Mouse (Mus musculus): ENCODE data around the gene Tnfrsf1a. TPM values are rescaled to one million over a fixed set of nuclear protein-coding genes. Genes with fewer than 3 reads are reported as not detected.
A peak's percentile ranks its signal among the peaks of the same experiment; 100 is the strongest.

The Tnfrsf1a gene
- polyA plus RNA-seq, 1 experiment from 2014 or later = 24.0 TPM

- ATAC-seq (replicated peaks; ENCODE audit: low FRiP score) (no peak), DNase-seq (ENCODE audit: low spot score) (peak; percentile 35)
- Histone ChIP-seq H3K27ac (ENCODE audit: low read depth, low read length) (no peak overlapping the region), H3K27me3 (ENCODE audit: control insufficient read depth, insufficient read depth, low read length) (no peaks in the 10 kb centered on the region), H3K9ac (ENCODE audit: low read length) (no peak overlapping the region), H3K4me1 (replicated peaks; ENCODE audit: control insufficient read depth, insufficient read depth, low read length) (no peaks in the 10 kb centered on the region), H3K4me2 (ENCODE audit: low read depth, low read length, severe bottlenecking) (no peak overlapping the region), H3K4me3 (ENCODE audit: low read depth, low read length) (no peak overlapping the region), H3K36me3 (ENCODE audit: control insufficient read depth, insufficient read depth, low read length) (no peaks in the 10 kb centered on the region), H3K9me3 (ENCODE audit: control insufficient read depth, low read length) (no peaks in the 10 kb centered on the region)
- 73% methylated on average over 14 of the region's 14 CpGs for WGBS
Observed at GRCm38 (mm10) chr6:125333112-125333899, 15.9 kb upstream of the Tnfrsf1a start.

- ATAC-seq (replicated peaks; ENCODE audit: low FRiP score) (no peak), DNase-seq (ENCODE audit: low spot score) (no peak)
- H3K9me3 ChIP-seq (ENCODE audit: control insufficient read depth, low read length) = no peaks in the 10 kb centered on the region
- no peak overlapping the region for H3K4me3 ChIP-seq (ENCODE audit: low read depth, low read length)
- no peak overlapping the region for H3K4me2 ChIP-seq (ENCODE audit: low read depth, low read length, severe bottlenecking)
- no peaks in the 10 kb centered on the region for H3K27me3 ChIP-seq (ENCODE audit: control insufficient read depth, insufficient read depth, low read length)
- H3K36me3 ChIP-seq (ENCODE audit: control insufficient read depth, insufficient read depth, low read length) = no peaks in the 10 kb centered on the region
- 51% methylated on average over 2 of the region's 2 CpGs for WGBS
- no peak overlapping the region for H3K9ac ChIP-seq (ENCODE audit: low read length)
- no peaks in the 10 kb centered on the region for H3K4me1 ChIP-seq (replicated peaks; ENCODE audit: control insufficient read depth, insufficient read depth, low read length)
- no peak overlapping the region for H3K27ac ChIP-seq (ENCODE audit: low read depth, low read length)
Observed at GRCm38 (mm10) chr6:125334356-125334755, 14.8 kb upstream of the Tnfrsf1a start.

GRCm38 (mm10) chr6:125338791-125339660 lies 10.1 kb upstream of the Tnfrsf1a start:
- no peak overlapping the region for H3K4me3 ChIP-seq (ENCODE audit: low read depth, low read length)
- no peaks in the 10 kb centered on the region; the same call in 1 of the 2 replicates for H3K4me1 ChIP-seq (replicated peaks; ENCODE audit: control insufficient read depth, insufficient read depth, low read length)
- no peaks in the 10 kb centered on the region for H3K27me3 ChIP-seq (ENCODE audit: control insufficient read depth, insufficient read depth, low read length)
- H3K27ac ChIP-seq (ENCODE audit: low read depth, low read length) = no peak overlapping the region
- no peak overlapping the region for H3K9ac ChIP-seq (ENCODE audit: low read length)
- H3K4me2 ChIP-seq (ENCODE audit: low read depth, low read length, severe bottlenecking) = no peak overlapping the region
- WGBS = 79% methylated on average over 9 of the region's 9 CpGs
- no peak for ATAC-seq (replicated peaks; ENCODE audit: low FRiP score)
- no peak for DNase-seq (ENCODE audit: low spot score)
- no peaks in the 10 kb centered on the region for H3K9me3 ChIP-seq (ENCODE audit: control insufficient read depth, low read length)
- no peaks in the 10 kb centered on the region for H3K36me3 ChIP-seq (ENCODE audit: control insufficient read depth, insufficient read depth, low read length)

GRCm38 (mm10) chr6:125340244-125340643 lies 8.9 kb upstream of the Tnfrsf1a start:
- ATAC-seq (replicated peaks; ENCODE audit: low FRiP score) (no peak), DNase-seq (ENCODE audit: low spot score) (no peak)
- H3K9me3 ChIP-seq (ENCODE audit: control insufficient read depth, low read length) = no peaks in the 10 kb centered on the region
- H3K36me3 ChIP-seq (ENCODE audit: control insufficient read depth, insufficient read depth, low read length) = no peaks in the 10 kb centered on the region
- no peak overlapping the region for H3K9ac ChIP-seq (ENCODE audit: low read length)
- no peaks in the 10 kb centered on the region; the same call in 1 of the 2 replicates for H3K4me1 ChIP-seq (replicated peaks; ENCODE audit: control insufficient read depth, insufficient read depth, low read length)
- no peak overlapping the region for H3K4me2 ChIP-seq (ENCODE audit: low read depth, low read length, severe bottlenecking)
- 82% methylated on average over 5 of the region's 5 CpGs for WGBS
- H3K27me3 ChIP-seq (ENCODE audit: control insufficient read depth, insufficient read depth, low read length) = no peaks in the 10 kb centered on the region
- no peak overlapping the region for H3K4me3 ChIP-seq (ENCODE audit: low read depth, low read length)
- no peak overlapping the region for H3K27ac ChIP-seq (ENCODE audit: low read depth, low read length)

- 70% methylated on average over 3 of the region's 3 CpGs for WGBS
- no peak overlapping the region for H3K27ac ChIP-seq (ENCODE audit: low read depth, low read length)
- DNase-seq (ENCODE audit: low spot score) = no peak
- H3K9ac ChIP-seq (ENCODE audit: low read length) = no peak overlapping the region
- H3K9me3 ChIP-seq (ENCODE audit: control insufficient read depth, low read length) = no peaks in the 10 kb centered on the region
- no peak overlapping the region for H3K4me2 ChIP-seq (ENCODE audit: low read depth, low read length, severe bottlenecking)
- ATAC-seq (replicated peaks; ENCODE audit: low FRiP score) = no peak
- no peak overlapping the region for H3K4me3 ChIP-seq (ENCODE audit: low read depth, low read length)
- no peaks in the 10 kb centered on the region; the same call in 1 of the 2 replicates for H3K4me1 ChIP-seq (replicated peaks; ENCODE audit: control insufficient read depth, insufficient read depth, low read length)
- no peaks in the 10 kb centered on the region for H3K36me3 ChIP-seq (ENCODE audit: control insufficient read depth, insufficient read depth, low read length)
- no peaks in the 10 kb centered on the region for H3K27me3 ChIP-seq (ENCODE audit: control insufficient read depth, insufficient read depth, low read length)
Observed at GRCm38 (mm10) chr6:125342198-125342597, 7.0 kb upstream of the Tnfrsf1a start.

GRCm38 (mm10) chr6:125344084-125344483 lies 5.1 kb upstream of the Tnfrsf1a start:
- 0 out of 2 replicates have a peak, but pooled peaks cover 2% of the 10 kb centered on the region for H3K27me3 ChIP-seq (ENCODE audit: control insufficient read depth, insufficient read depth, low read length)
- 43% methylated on average over 8 of the region's 8 CpGs for WGBS
- H3K9ac ChIP-seq (ENCODE audit: low read length) = no peak overlapping the region
- no peaks in the 10 kb centered on the region for H3K9me3 ChIP-seq (ENCODE audit: control insufficient read depth, low read length)
- no peak for DNase-seq (ENCODE audit: low spot score)
- no peak overlapping the region for H3K4me2 ChIP-seq (ENCODE audit: low read depth, low read length, severe bottlenecking)
- no peaks in the 10 kb centered on the region for H3K36me3 ChIP-seq (ENCODE audit: control insufficient read depth, insufficient read depth, low read length)
- H3K4me1 ChIP-seq (replicated peaks; ENCODE audit: control insufficient read depth, insufficient read depth, low read length) = peaks cover 2% of the 10 kb centered on the region; the same call in 1 of the 2 replicates
- no peak overlapping the region for H3K27ac ChIP-seq (ENCODE audit: low read depth, low read length)
- no peak for ATAC-seq (replicated peaks; ENCODE audit: low FRiP score)
- no peak overlapping the region for H3K4me3 ChIP-seq (ENCODE audit: low read depth, low read length)

- H3K4me2 ChIP-seq (ENCODE audit: low read depth, low read length, severe bottlenecking) = no peak overlapping the region
- H3K9me3 ChIP-seq (ENCODE audit: control insufficient read depth, low read length) = no peaks in the 10 kb centered on the region
- ATAC-seq (replicated peaks; ENCODE audit: low FRiP score) (no peak), DNase-seq (ENCODE audit: low spot score) (no peak)
- H3K9ac ChIP-seq (ENCODE audit: low read length) = no peak overlapping the region
- H3K27me3 ChIP-seq (ENCODE audit: control insufficient read depth, insufficient read depth, low read length) = 0 out of 2 replicates have a peak, but pooled peaks cover 3% of the 10 kb centered on the region
- H3K27ac ChIP-seq (ENCODE audit: low read depth, low read length) = no peak overlapping the region
- H3K4me1 ChIP-seq (replicated peaks; ENCODE audit: control insufficient read depth, insufficient read depth, low read length) = peaks cover 5% of the 10 kb centered on the region; the same call in 1 of the 2 replicates
- 68% methylated on average over 4 of the region's 4 CpGs for WGBS
- H3K4me3 ChIP-seq (ENCODE audit: low read depth, low read length) = no peak overlapping the region
- H3K36me3 ChIP-seq (ENCODE audit: control insufficient read depth, insufficient read depth, low read length) = no peaks in the 10 kb centered on the region
Observed at GRCm38 (mm10) chr6:125344866-125345265, 4.3 kb upstream of the Tnfrsf1a start.

GRCm38 (mm10) chr6:125345625-125346024 lies 3.5 kb upstream of the Tnfrsf1a start:
- no peak overlapping the region for H3K27ac ChIP-seq (ENCODE audit: low read depth, low read length)
- 0 out of 2 replicates have a peak, but pooled peaks cover 3% of the 10 kb centered on the region for H3K27me3 ChIP-seq (ENCODE audit: control insufficient read depth, insufficient read depth, low read length)
- H3K4me3 ChIP-seq (ENCODE audit: low read depth, low read length) = no peak overlapping the region
- H3K36me3 ChIP-seq (ENCODE audit: control insufficient read depth, insufficient read depth, low read length) = no peaks in the 10 kb centered on the region
- ATAC-seq (replicated peaks; ENCODE audit: low FRiP score) = no peak
- no peaks in the 10 kb centered on the region for H3K9me3 ChIP-seq (ENCODE audit: control insufficient read depth, low read length)
- H3K9ac ChIP-seq (ENCODE audit: low read length) = no peak overlapping the region
- no peak overlapping the region for H3K4me2 ChIP-seq (ENCODE audit: low read depth, low read length, severe bottlenecking)
- no peak for DNase-seq (ENCODE audit: low spot score)
- peaks cover 9% of the 10 kb centered on the region; the same call in 1 of the 2 replicates for H3K4me1 ChIP-seq (replicated peaks; ENCODE audit: control insufficient read depth, insufficient read depth, low read length)
- 74% methylated on average over 1 of the region's 1 CpGs for WGBS
